Mouse (Mus musculus) liver, embryonic 15.5 days (tissue): ENCODE results near the gene Usp36. TPM values are rescaled to one million over a fixed set of nuclear protein-coding genes. Genes with fewer than 3 reads are reported as not detected.

Experiments
- ATAC-seq: fragments of 200-750 bp; cut with Nextera tagmentation; 2 replicates; pipeline ENCODE4 v1.8.0; 2017; ENCODE audit warnings: moderate number of reproducible peaks, mild to moderate bottlenecking, moderate library complexity; ENCODE audit not compliant: insufficient read depth
- H3K27ac ChIP-seq: fragments of 300-500 bp; sonication (generic); replicated peaks from 2 replicates; pipeline ENCODE4 v1.5.1; 2015; ENCODE audit warnings: mild to moderate bottlenecking, inconsistent platforms
- H3K27me3 ChIP-seq: fragments of 300-500 bp; sonication (generic); 2 replicates; pipeline ENCODE4 v1.6.1; 2015; ENCODE audit warnings: mild to moderate bottlenecking, inconsistent platforms
- H3K36me3 ChIP-seq: fragments of 300-500 bp; sonication (generic); replicated peaks from 2 replicates; pipeline ENCODE4 v1.6.1; 2015; ENCODE audit warnings: moderate library complexity, mild to moderate bottlenecking, inconsistent platforms
- H3K4me1 ChIP-seq: fragments of 300-500 bp; sonication (generic); replicated peaks from 2 replicates; pipeline ENCODE4 v1.6.1; 2015; ENCODE audit warnings: inconsistent platforms
- H3K4me2 ChIP-seq: fragments of 300-500 bp; sonication (generic); 2 replicates; pipeline ENCODE4 v1.6.1; 2015; ENCODE audit warnings: moderate library complexity, mild to moderate bottlenecking, inconsistent platforms
- H3K4me3 ChIP-seq: fragments of 300-500 bp; sonication (generic); replicated peaks from 2 replicates; pipeline ENCODE4 v1.5.1; 2015; ENCODE audit warnings: mild to moderate bottlenecking, inconsistent platforms
- H3K9ac ChIP-seq: fragments of 300-500 bp; sonication (generic); 2 replicates; pipeline ENCODE4 v1.6.1; 2015; ENCODE audit warnings: moderate library complexity, mild to moderate bottlenecking, inconsistent platforms
- H3K9me3 ChIP-seq: fragments of 300-500 bp; sonication (generic); replicated peaks from 2 replicates; pipeline ENCODE4 v1.6.1; 2016; ENCODE audit warnings: inconsistent platforms
- WGBS: fragments of 180-500 bp; shearing (Covaris S2); methylation state at CpG from one replicate; pipeline ENCODE4 v1.1.7; 2015; ENCODE audit warnings: mixed read lengths; ENCODE audit not compliant: insufficient replicate concordance; 5-methylcytosine and 5-hydroxymethylcytosine counted together
- polyA plus RNA-seq: library from polyadenylated mRNA; unstranded; fragments of >200 nt; fragmentation: Nextera tagmentation; extraction: Ambion mirVana; gene quantifications from 2 replicates; pipeline ENCODE4 v1.2.1, GENCODE M21; 2015

Gene Usp36
- polyA plus RNA-seq, 1 experiment from 2014 or later = 5.9 TPM

DNA sequence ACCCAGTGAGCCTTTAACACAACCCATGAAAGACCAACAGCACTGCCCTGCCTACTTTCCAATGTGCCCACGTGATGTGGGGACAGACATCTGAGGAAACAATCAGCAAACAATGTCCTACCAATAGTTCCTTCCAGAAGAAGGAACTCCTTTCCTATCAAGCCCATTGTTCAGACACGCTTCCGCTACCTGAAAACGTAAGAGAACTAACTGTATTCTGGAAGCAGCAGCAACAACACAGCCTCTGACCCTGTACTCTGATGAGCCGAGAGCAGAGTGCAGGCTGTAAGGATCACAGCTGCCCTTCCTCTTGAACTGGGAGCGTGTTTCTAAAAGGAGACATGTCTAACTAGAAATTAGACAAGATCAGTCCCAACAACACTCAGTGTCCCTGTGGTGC, 55.5 kb downstream of the Usp36 start:
- ATAC-seq = 0 out of 2 replicates have a peak, but pooled peaks have one; percentile 25
- Histone ChIP-seq H3K27me3 (no peaks in the 10 kb centered on the region), H3K36me3 (no peaks in the 10 kb centered on the region), H3K4me3 (no peak overlapping the region), H3K4me2 (no peak overlapping the region), H3K27ac (0 out of 2 replicates have a peak overlapping the region, but pooled peaks have one; percentile 24), H3K9me3 (no peaks in the 10 kb centered on the region), H3K4me1 (peaks cover 39% of the 10 kb centered on the region), H3K9ac (no peak overlapping the region)
- 31% methylated on average over 6 of the region's 6 CpGs for WGBS

GRCm38 (mm10) chr11:118233924-118234323, 56.1 kb downstream of the Usp36 start:
- 44% methylated on average over 3 of the region's 3 CpGs for WGBS
- no peak overlapping the region for H3K9ac ChIP-seq
- ATAC-seq = no peak
- no peaks in the 10 kb centered on the region for H3K9me3 ChIP-seq
- H3K4me3 ChIP-seq = no peak overlapping the region
- H3K4me2 ChIP-seq = no peak overlapping the region
- H3K36me3 ChIP-seq = no peaks in the 10 kb centered on the region
- no peak overlapping the region for H3K27ac ChIP-seq
- no peaks in the 10 kb centered on the region for H3K27me3 ChIP-seq
- peaks cover 39% of the 10 kb centered on the region for H3K4me1 ChIP-seq

- Histone ChIP-seq H3K27me3 (no peaks in the 10 kb centered on the region), H3K4me1 (peaks cover 46% of the 10 kb centered on the region), H3K9me3 (no peaks in the 10 kb centered on the region), H3K4me3 (no peak overlapping the region), H3K9ac (no peak overlapping the region), H3K4me2 (no peak overlapping the region), H3K27ac (no peak overlapping the region), H3K36me3 (no peaks in the 10 kb centered on the region)
- WGBS = 18% methylated on average over 7 of the region's 7 CpGs
- no peak for ATAC-seq
Observed at GRCm38 (mm10) chr11:118232314-118232831, 57.7 kb downstream of the Usp36 start.

DNA sequence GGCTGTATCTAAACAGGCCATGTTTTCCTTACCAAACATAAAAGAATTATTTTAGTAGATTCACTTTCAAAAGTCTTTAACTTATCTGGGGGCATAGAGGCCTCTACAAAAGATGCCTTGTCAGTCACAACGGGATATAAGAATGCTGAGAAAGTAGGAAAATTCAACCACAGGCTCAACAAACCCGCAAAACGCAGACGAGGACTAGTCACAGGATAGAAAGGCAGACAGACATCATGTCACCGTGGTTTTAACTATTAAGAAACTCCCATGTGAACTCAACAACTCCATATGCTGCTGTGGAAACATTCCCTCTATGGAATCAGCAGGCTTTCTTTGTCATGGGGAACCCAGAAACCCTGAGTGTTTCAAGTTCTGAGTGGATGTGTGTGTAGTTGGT, 60.1 kb downstream of the Usp36 start:
- 50% methylated on average over 5 of the region's 5 CpGs for whole genome bisulfite sequencing
- Histone ChIP-seq H3K4me1 (peaks cover 42% of the 10 kb centered on the region), H3K9ac (no peak overlapping the region), H3K9me3 (no peaks in the 10 kb centered on the region), H3K36me3 (no peaks in the 10 kb centered on the region), H3K4me3 (no peak overlapping the region), H3K27me3 (no peaks in the 10 kb centered on the region), H3K4me2 (no peak overlapping the region), H3K27ac (no peak overlapping the region)
- no peak for ATAC-seq

GRCm38 (mm10) chr11:118227650-118228049, 62.4 kb downstream of the Usp36 start:
- Histone ChIP-seq H3K4me3 (no peak overlapping the region), H3K27ac (no peak overlapping the region), H3K4me2 (no peak overlapping the region), H3K27me3 (no peaks in the 10 kb centered on the region), H3K36me3 (no peaks in the 10 kb centered on the region), H3K4me1 (peaks cover 32% of the 10 kb centered on the region), H3K9ac (no peak overlapping the region), H3K9me3 (no peaks in the 10 kb centered on the region)
- WGBS = 20% methylated on average over 7 of the region's 7 CpGs
- ATAC-seq = no peak

DNA sequence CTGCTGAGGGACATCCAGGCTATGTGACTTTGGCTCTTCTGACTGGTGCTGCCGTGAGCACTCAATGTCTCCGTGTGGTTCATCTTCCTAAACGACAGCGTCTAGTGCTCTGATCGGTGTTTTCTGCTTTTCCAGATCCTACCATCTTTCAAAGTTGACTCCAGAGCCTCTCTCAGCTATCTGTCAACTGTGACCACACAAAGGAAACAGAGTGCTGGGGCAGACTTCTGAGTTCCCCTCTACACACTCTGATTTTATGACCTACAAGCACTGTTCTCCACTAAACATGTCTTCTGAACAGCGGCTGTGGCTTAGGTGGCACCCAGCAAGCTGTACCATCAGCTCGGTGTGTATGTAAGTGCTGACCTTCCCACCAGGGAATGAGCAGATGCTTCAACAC, 63.2 kb downstream of the Usp36 start:
- no peaks in the 10 kb centered on the region for H3K27me3 ChIP-seq
- 23% methylated on average over 7 of the region's 7 CpGs for WGBS
- H3K4me3 ChIP-seq = no peak overlapping the region
- H3K4me1 ChIP-seq = peaks cover 25% of the 10 kb centered on the region
- ATAC-seq = no peak
- H3K9ac ChIP-seq = no peak overlapping the region
- no peak overlapping the region for H3K27ac ChIP-seq
- no peaks in the 10 kb centered on the region for H3K36me3 ChIP-seq
- H3K9me3 ChIP-seq = no peaks in the 10 kb centered on the region
- H3K4me2 ChIP-seq = no peak overlapping the region

GRCm38 (mm10) chr11:118225862-118226261, 64.2 kb downstream of the Usp36 start:
- Histone ChIP-seq H3K4me2 (no peak overlapping the region), H3K9me3 (no peaks in the 10 kb centered on the region), H3K36me3 (no peaks in the 10 kb centered on the region), H3K9ac (no peak overlapping the region), H3K4me3 (no peak overlapping the region), H3K27me3 (no peaks in the 10 kb centered on the region), H3K27ac (no peak overlapping the region), H3K4me1 (peaks cover 22% of the 10 kb centered on the region)
- WGBS = 36% methylated on average over 1 of the region's 1 CpGs
- ATAC-seq = no peak

DNA sequence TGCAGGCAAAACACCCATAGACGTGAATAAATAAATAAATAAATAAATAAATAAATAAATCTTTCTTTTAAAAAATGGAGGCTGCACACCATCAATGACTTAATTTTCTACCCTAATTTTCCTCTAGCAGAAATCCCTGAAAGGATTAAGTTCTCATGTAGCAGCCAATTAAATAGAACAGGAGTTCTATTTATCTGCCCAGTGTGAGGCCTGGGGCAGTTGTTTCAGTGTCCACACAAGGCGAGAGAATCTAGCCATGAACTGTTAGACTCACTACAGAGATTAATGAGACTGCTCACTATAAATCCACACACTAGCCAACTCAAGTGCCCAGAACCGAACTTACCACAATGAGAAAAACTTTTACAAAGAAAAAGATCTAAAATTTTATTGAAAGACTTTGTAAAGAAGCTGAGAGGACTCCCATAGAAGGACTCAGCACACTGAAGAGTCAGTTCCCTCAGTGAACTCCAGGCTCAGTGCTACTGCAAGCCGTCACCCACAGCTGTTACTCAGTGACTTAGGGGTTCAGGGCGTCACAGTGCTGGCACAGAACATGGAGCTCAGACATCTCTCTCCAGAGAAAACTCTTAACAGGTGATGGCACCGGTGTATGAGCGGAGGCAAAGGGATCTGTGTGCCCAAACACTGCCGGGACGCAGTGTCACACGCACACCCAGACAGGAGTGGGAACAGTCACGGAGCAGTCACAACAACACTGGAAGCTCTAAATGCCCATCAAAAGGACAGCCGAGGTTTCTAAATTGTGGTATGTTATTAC, 64.8 kb downstream of the Usp36 start:
- no peak overlapping the region for H3K27ac ChIP-seq
- H3K4me2 ChIP-seq = no peak overlapping the region
- H3K9ac ChIP-seq = no peak overlapping the region
- H3K4me1 ChIP-seq = peaks cover 17% of the 10 kb centered on the region
- no peaks in the 10 kb centered on the region for H3K27me3 ChIP-seq
- no peak for ATAC-seq
- H3K4me3 ChIP-seq = no peak overlapping the region
- WGBS = 69% methylated on average over 12 of the region's 12 CpGs
- H3K36me3 ChIP-seq = no peaks in the 10 kb centered on the region
- no peaks in the 10 kb centered on the region for H3K9me3 ChIP-seq

DNA sequence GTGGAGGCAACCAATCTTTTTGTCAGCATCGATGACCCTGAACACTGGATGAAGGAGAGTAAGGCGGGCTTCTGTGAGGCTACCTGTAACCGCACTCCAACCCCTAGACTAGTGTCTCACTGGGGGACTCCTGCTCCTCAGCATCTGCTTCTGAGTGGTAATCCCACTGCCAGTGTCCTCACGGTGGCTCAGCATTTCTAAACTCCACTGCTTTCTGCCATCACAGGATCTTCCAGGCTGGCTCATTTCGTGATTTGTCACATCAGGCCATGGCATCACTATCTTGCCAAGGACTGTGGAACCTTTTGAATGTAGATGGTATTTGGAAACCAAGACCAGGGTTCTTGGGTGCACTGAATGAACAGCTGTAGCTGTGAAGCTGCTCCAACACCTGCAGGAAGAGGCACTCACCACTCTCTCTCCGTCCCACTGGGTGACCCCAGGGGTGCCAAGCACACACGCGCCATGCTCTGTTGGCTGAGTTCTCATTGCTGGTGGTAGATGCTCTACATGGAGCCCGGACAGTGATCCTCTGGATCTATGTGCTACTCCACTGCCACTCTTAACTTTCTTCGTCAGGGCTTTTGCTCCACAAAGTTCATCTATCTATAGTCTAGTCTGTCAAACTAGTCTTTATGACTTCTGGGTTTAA, 66.5 kb downstream of the Usp36 start:
- H3K4me2 ChIP-seq = no peak overlapping the region
- H3K36me3 ChIP-seq = no peaks in the 10 kb centered on the region
- no peak overlapping the region for H3K27ac ChIP-seq
- no peaks in the 10 kb centered on the region for H3K9me3 ChIP-seq
- no peaks in the 10 kb centered on the region for H3K27me3 ChIP-seq
- no peak overlapping the region for H3K4me3 ChIP-seq
- no peak for ATAC-seq
- WGBS = 65% methylated on average over 10 of the region's 10 CpGs
- peaks cover 17% of the 10 kb centered on the region for H3K4me1 ChIP-seq
- H3K9ac ChIP-seq = no peak overlapping the region

DNA sequence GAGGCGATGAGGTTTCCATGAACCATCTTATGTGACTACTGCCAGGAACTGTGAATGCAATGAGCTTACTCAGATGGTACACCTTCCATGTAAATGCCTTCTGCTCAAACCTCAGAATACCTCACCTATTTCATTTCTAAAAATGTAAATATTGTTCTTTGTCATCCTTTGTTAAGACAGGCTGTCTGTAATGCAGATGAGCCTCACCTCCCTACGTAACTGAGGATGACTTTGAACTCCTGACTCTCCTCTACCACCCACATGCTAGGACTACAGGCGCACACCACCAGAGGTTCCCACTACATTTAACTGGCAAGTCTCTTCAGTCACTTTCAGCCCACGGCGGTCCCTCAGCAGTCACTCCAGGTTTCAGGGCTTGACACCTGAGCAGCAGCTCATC, 67.1 kb downstream of the Usp36 start:
- H3K27me3 ChIP-seq = no peaks in the 10 kb centered on the region
- WGBS = 77% methylated on average over 5 of the region's 5 CpGs
- H3K4me3 ChIP-seq = no peak overlapping the region
- H3K4me2 ChIP-seq = no peak overlapping the region
- H3K4me1 ChIP-seq = peaks cover 12% of the 10 kb centered on the region
- H3K36me3 ChIP-seq = no peaks in the 10 kb centered on the region
- H3K9ac ChIP-seq = no peak overlapping the region
- H3K9me3 ChIP-seq = no peaks in the 10 kb centered on the region
- no peak for ATAC-seq
- no peak overlapping the region for H3K27ac ChIP-seq

- Histone ChIP-seq H3K9ac (no peak overlapping the region), H3K4me1 (peaks cover 9% of the 10 kb centered on the region), H3K36me3 (no peaks in the 10 kb centered on the region), H3K27ac (no peak overlapping the region), H3K4me3 (no peak overlapping the region), H3K4me2 (no peak overlapping the region), H3K27me3 (no peaks in the 10 kb centered on the region), H3K9me3 (no peaks in the 10 kb centered on the region)
- WGBS = 46% methylated on average over 6 of the region's 6 CpGs
- ATAC-seq = no peak
Observed at GRCm38 (mm10) chr11:118222351-118222885, 67.6 kb downstream of the Usp36 start.
